Mouse (Mus musculus) brain, embryonic 14.5 days (tissue): ENCODE results near the gene S1pr4.

Experiments
- CTCF ChIP-seq: fragments of 200-500 bp; IDR thresholded peaks from 2 replicates; pipeline ENCODE4 v1.5.1; 2012; ENCODE audit warnings: inconsistent platforms, mild to moderate bottlenecking, moderate library complexity, borderline replicate concordance; ENCODE audit not compliant: insufficient read depth, insufficient read length; ENCODE audit errors: extremely low read depth
- POLR2A ChIP-seq: fragments of 200-500 bp; IDR thresholded peaks from 2 replicates; pipeline ENCODE4 v1.6.1; 2012; ENCODE audit warnings: mild to moderate bottlenecking, inconsistent platforms, borderline replicate concordance; ENCODE audit not compliant: poor library complexity, insufficient read depth, insufficient read length, severe bottlenecking; ENCODE audit errors: extremely low read depth

GRCm38 (mm10) chr10:81513798-81514197, 13.9 kb upstream of the S1pr4 start:
- TF ChIP-seq POLR2A (no peak), CTCF (no peak)
